Mouse (Mus musculus): ENCODE measurements around the gene Gm20479.

The Gm20479 gene

GRCm38 (mm10) chr7:27334405-27334911 lies 22.8 kb downstream of the Gm20479 start:
- DNase-seq (ENCODE audit: low spot score in 2 of 2): no peak

GRCm38 (mm10) chr7:27333316-27333941 lies 23.8 kb downstream of the Gm20479 start:
- no peak for DNase-seq (ENCODE audit: low spot score in 2 of 2)

GRCm38 (mm10) chr7:27332353-27333199 lies 24.6 kb downstream of the Gm20479 start:
- peak; percentile 78 to 96 for DNase-seq (ENCODE audit: low spot score in 2 of 2)

GRCm38 (mm10) chr7:27331854-27332253 lies 25.4 kb downstream of the Gm20479 start:
- no peak for DNase-seq (ENCODE audit: low spot score in 2 of 2)

GRCm38 (mm10) chr7:27331541-27331851 lies 25.7 kb downstream of the Gm20479 start:
- DNase-seq (ENCODE audit: low spot score in 2 of 2): no peak

GRCm38 (mm10) chr7:27330709-27331540 lies 26.3 kb downstream of the Gm20479 start:
- peak; percentile 78 to 79 for DNase-seq (ENCODE audit: low spot score in 2 of 2)

- DNase-seq (ENCODE audit: low spot score in 2 of 2): no peak
Observed at GRCm38 (mm10) chr7:27329981-27330380, 27.2 kb downstream of the Gm20479 start.

- peak; percentile 76 to 94 for DNase-seq (ENCODE audit: low spot score in 2 of 2)
Observed at GRCm38 (mm10) chr7:27329326-27329947, 27.8 kb downstream of the Gm20479 start.

- DNase-seq (ENCODE audit: low spot score in 2 of 2): no peak
Observed at GRCm38 (mm10) chr7:27328648-27329047, 28.6 kb downstream of the Gm20479 start.

- DNase-seq (ENCODE audit: low spot score in 2 of 2): no peak
Observed at GRCm38 (mm10) chr7:27328161-27328560, 29.1 kb downstream of the Gm20479 start.

- DNase-seq (ENCODE audit: low spot score in 2 of 2): no peak
Observed at GRCm38 (mm10) chr7:27327500-27327899, 29.7 kb downstream of the Gm20479 start.

GRCm38 (mm10) chr7:27326101-27326880 lies 30.9 kb downstream of the Gm20479 start:
- DNase-seq (ENCODE audit: low spot score in 2 of 2): no peak

- DNase-seq (ENCODE audit: low spot score in 2 of 2): no peak
Observed at GRCm38 (mm10) chr7:27325697-27326096, 31.5 kb downstream of the Gm20479 start.

- no peak for DNase-seq (ENCODE audit: low spot score in 2 of 2)
Observed at GRCm38 (mm10) chr7:27324928-27325327, 32.3 kb downstream of the Gm20479 start.

- DNase-seq (ENCODE audit: low spot score in 2 of 2): no peak
Observed at GRCm38 (mm10) chr7:27324161-27324560, 33.1 kb downstream of the Gm20479 start.

GRCm38 (mm10) chr7:27323001-27323400 lies 34.2 kb downstream of the Gm20479 start:
- DNase-seq (ENCODE audit: low spot score in 2 of 2): no peak

- no peak for DNase-seq (ENCODE audit: low spot score in 2 of 2)
Observed at GRCm38 (mm10) chr7:27322291-27322690, 34.9 kb downstream of the Gm20479 start.

GRCm38 (mm10) chr7:27319411-27319810 lies 37.8 kb downstream of the Gm20479 start:
- DNase-seq (ENCODE audit: low spot score in 2 of 2): no peak

- peak; percentile 41 to 51 for DNase-seq (ENCODE audit: low spot score in 2 of 2)
Observed at GRCm38 (mm10) chr7:27315958-27316357, 41.3 kb downstream of the Gm20479 start.

- no peak for DNase-seq (ENCODE audit: low spot score in 2 of 2)
Observed at GRCm38 (mm10) chr7:27314393-27314792, 42.8 kb downstream of the Gm20479 start.
